Mouse (Mus musculus): ENCODE measurements around the gene Qrfpr.

DNA sequence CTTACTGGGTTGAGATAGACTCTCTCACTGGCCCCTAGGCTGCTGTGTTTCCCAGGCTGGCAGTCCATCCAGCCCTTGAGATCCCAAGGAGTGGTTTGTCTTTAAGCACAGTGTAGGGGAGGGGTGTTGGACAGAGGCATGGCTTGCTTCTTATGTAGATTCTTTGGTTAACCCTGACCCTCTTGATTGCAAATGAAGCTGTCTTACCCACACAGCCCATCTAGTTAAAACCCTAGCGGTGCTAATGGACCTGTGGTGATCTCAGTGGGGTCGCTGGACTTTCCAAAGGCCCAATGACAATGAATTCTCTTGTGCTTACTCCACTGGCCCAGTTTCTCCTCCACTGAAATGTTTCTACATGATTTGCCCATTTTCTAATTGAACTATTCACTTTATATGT is 1.2 kb upstream of the Qrfpr start:
- TF ChIP-seq POLR2A (IDR thresholded peaks at IDR 0.05; ENCODE audit: low read depth, low read length) (no peak), CTCF (conservative IDR thresholded peaks at IDR 0.05; ENCODE audit: insufficient read depth, insufficient read length, low read depth, low read length) (no peak)
